8 mouse cellular contexts compared by ENCODE assay signal in the genomic region with DNA sequence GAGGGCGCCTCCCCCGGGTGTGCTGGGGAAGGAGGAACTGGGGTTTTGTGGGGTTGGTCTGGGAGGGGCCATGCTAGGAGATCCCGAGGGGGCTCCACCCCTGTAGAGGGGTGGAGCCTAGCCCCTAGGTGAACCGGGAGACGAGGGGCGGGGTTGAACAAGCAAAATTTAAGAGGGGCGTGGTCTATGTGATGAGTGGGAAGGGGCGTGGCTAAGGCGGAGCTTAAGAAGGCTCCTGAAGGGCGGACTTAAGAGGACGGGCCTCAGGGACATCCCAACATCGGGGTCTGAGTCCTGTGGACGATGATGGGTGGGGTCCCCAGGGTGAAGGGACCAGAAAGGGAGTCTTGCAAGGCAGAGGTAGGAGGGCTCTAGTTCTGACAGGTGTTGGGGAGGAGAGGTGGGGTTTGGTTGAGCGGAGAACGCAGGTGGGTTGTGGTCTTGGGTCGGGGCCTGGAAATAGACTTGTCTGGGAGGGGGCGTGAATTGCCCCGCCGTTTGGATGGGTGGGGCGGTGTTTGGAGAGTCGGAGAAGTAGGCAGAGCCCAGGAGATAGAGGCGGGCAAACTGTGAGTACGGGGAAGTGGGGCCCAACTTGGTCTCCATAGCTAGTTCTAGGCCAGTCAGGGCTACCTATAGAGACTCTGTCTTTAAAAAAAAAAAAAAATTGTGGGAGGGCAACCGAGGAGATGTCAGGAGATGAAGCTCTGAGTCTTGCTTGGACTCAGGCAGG. TPM values are rescaled to one million over a fixed set of nuclear protein-coding genes. Genes with fewer than 3 reads are reported as not detected.
DNase-seq lines count a peak whose midpoint lies in the region; ATAC-seq and TF ChIP-seq lines count a peak whose summit lies in the region.

No protein-coding gene starts in this region.

- TF ChIP-seq CTCF in heart, postnatal 0 days (IDR thresholded peaks at IDR 0.05; ENCODE audit: low read depth) = no peak

- H3K4me2 ChIP-seq in heart, postnatal 0 days (ENCODE audit: low read depth, low read length) = peak overlapping the region; percentile 67

- no peak for TF ChIP-seq EP300 in heart, postnatal 0 days (IDR thresholded peaks at IDR 0.05; ENCODE audit: low read depth)

- ATAC-seq in heart, postnatal 0 days (ENCODE audit: insufficient read depth, low read depth) = no peak
- peak; percentile 72 for ATAC-seq in megakaryocyte progenitor cell, adult 5-6 weeks (replicated peaks; ENCODE audit: poor library complexity)

- peaks cover 25% of the 10 kb centered on the region for H3K4me1 ChIP-seq in embryonic facial prominence, embryonic 10.5 days
- 0 out of 2 replicates have a peak, but pooled peaks cover 4% of the 10 kb centered on the region for H3K4me1 ChIP-seq in heart, postnatal 0 days (ENCODE audit: control insufficient read depth, insufficient read depth)

- H3K27ac ChIP-seq in embryonic facial prominence, embryonic 10.5 days (replicated peaks) = no peak overlapping the region; the same call in 1 of the 2 replicates
- H3K27ac ChIP-seq in heart, postnatal 0 days (ENCODE audit: low read depth) = no peak overlapping the region

- peaks cover 4% of the 10 kb centered on the region for H3K9me3 ChIP-seq in embryonic facial prominence, embryonic 10.5 days
- no peaks in the 10 kb centered on the region for H3K9me3 ChIP-seq in heart, postnatal 0 days (replicated peaks; ENCODE audit: control insufficient read depth, low read length)

- 2% methylated on average over 24 of the region's 24 CpGs for WGBS in embryonic facial prominence, embryonic 10.5 days
- WGBS in heart, postnatal 0 days = 5% methylated on average over 24 of the region's 24 CpGs

- peaks cover 95% of the 10 kb centered on the region for H3K27me3 ChIP-seq in embryonic facial prominence, embryonic 10.5 days (replicated peaks; ENCODE audit: low read depth, poor library complexity, severe bottlenecking)
- H3K27me3 ChIP-seq in heart, postnatal 0 days (ENCODE audit: control insufficient read depth, insufficient read depth, low read length) = peaks cover 53% of the 10 kb centered on the region

- H3K4me3 ChIP-seq in embryonic facial prominence, embryonic 10.5 days = peak overlapping the region; percentile 58
- peak overlapping the region; percentile 46 for H3K4me3 ChIP-seq in heart, postnatal 0 days (ENCODE audit: low read depth, low read length)

- DNase-seq in layer of hippocampus, adult 9-11 months = peak; percentile 79
- no peak for DNase-seq in layer of hippocampus, postnatal 36 days
- DNase-seq in embryonic facial prominence, embryonic 10.5 days (ENCODE audit: low spot score) = peak; percentile 77
- no peak for DNase-seq in heart, postnatal 0 days (ENCODE audit: low spot score)
- peak; percentile 90 to 91 for DNase-seq in kidney, postnatal 25 days
- peak; percentile 56 to 66 for DNase-seq in spleen, postnatal 14 days (ENCODE audit: low spot score in 2 of 2)
- DNase-seq in right cerebral cortex, adult 18-20 months = no peak

- H3K36me3 ChIP-seq in embryonic facial prominence, embryonic 10.5 days (replicated peaks) = no peaks in the 10 kb centered on the region
- no peaks in the 10 kb centered on the region for H3K36me3 ChIP-seq in heart, postnatal 0 days (replicated peaks; ENCODE audit: control insufficient read depth, insufficient read depth, low read length)

- H3K9ac ChIP-seq in heart, postnatal 0 days (replicated peaks; ENCODE audit: low read depth, low read length) = 0 out of 2 replicates have a peak overlapping the region, but pooled peaks have one; percentile 20

RNA-seq across cellular contexts. Expression of a gene that starts 0.5 kb away (rescaled TPM):
- not detected for total RNA-seq in layer of hippocampus, postnatal 36 days (2021)
- polyA plus RNA-seq in embryonic facial prominence, embryonic 10.5 days (2016; fragmentation: Nextera tagmentation; extraction: Ambion mirVana) = 0.52 and 0.54 TPM in 2 replicates
- total RNA-seq in heart, postnatal 0 days (2014; rRNA removed; ENCODE audit: low replicate concordance) = 0.08 TPM in 1 of 2 replicates, not detected in the other
- polyA plus RNA-seq in heart, postnatal 0 days (2015; fragmentation: Nextera tagmentation; extraction: Ambion mirVana) = 0.23 and 0.37 TPM in 2 replicates
- 0.17 TPM in 1 of 2 replicates, not detected in the other for total RNA-seq in megakaryocyte progenitor cell, adult 5-6 weeks (2015)
- not detected in 2 replicates for total RNA-seq in megakaryocyte progenitor cell, adult 5-6 weeks (2017)

RNA-seq across cellular contexts. Expression of a gene that starts 7.3 kb away (rescaled TPM):
- not detected for total RNA-seq in layer of hippocampus, postnatal 36 days (2021)
- polyA plus RNA-seq in embryonic facial prominence, embryonic 10.5 days (2016; fragmentation: Nextera tagmentation; extraction: Ambion mirVana) = 0.15 TPM in 1 of 2 replicates, not detected in the other
- total RNA-seq in heart, postnatal 0 days (2014; rRNA removed; ENCODE audit: low replicate concordance) = 0.50 TPM in 1 of 2 replicates, not detected in the other
- 0.12 TPM in 2 replicates for polyA plus RNA-seq in heart, postnatal 0 days (2015; fragmentation: Nextera tagmentation; extraction: Ambion mirVana)
- not detected in 2 replicates for total RNA-seq in megakaryocyte progenitor cell, adult 5-6 weeks (2015)
- total RNA-seq in megakaryocyte progenitor cell, adult 5-6 weeks (2017) = not detected in 2 replicates

RNA-seq across cellular contexts. Expression of a gene that starts 9.6 kb away (rescaled TPM):
- total RNA-seq in layer of hippocampus, postnatal 36 days (2021) = 100 to 1,000 TPM; 109 to 123 TPM
- 21.8 and 30.7 TPM in 2 replicates for polyA plus RNA-seq in embryonic facial prominence, embryonic 10.5 days (2016; fragmentation: Nextera tagmentation; extraction: Ambion mirVana)
- total RNA-seq in heart, postnatal 0 days (2014; rRNA removed; ENCODE audit: low replicate concordance) = 68.4 and 178 TPM in 2 replicates
- 62.1 and 68.5 TPM in 2 replicates for polyA plus RNA-seq in heart, postnatal 0 days (2015; fragmentation: Nextera tagmentation; extraction: Ambion mirVana)
- 3.6 TPM in 2 replicates for total RNA-seq in megakaryocyte progenitor cell, adult 5-6 weeks (2015)
- total RNA-seq in megakaryocyte progenitor cell, adult 5-6 weeks (2017) = 3.5 and 3.8 TPM in 2 replicates

RNA-seq across cellular contexts. Expression of a gene that starts 16.4 kb away (rescaled TPM):
- 10 to 100 TPM; 30.1 to 34.7 TPM for total RNA-seq in layer of hippocampus, postnatal 36 days (2021)
- polyA plus RNA-seq in embryonic facial prominence, embryonic 10.5 days (2016; fragmentation: Nextera tagmentation; extraction: Ambion mirVana) = 76.9 and 80.7 TPM in 2 replicates
- total RNA-seq in heart, postnatal 0 days (2014; rRNA removed; ENCODE audit: low replicate concordance) = 47.6 and 61.5 TPM in 2 replicates
- polyA plus RNA-seq in heart, postnatal 0 days (2015; fragmentation: Nextera tagmentation; extraction: Ambion mirVana) = 54.4 and 55.3 TPM in 2 replicates
- 45.4 and 49.8 TPM in 2 replicates for total RNA-seq in megakaryocyte progenitor cell, adult 5-6 weeks (2015)
- 65.6 and 76.6 TPM in 2 replicates for total RNA-seq in megakaryocyte progenitor cell, adult 5-6 weeks (2017)

RNA-seq across cellular contexts. Expression of a gene that starts 21.9 kb away (rescaled TPM):
- total RNA-seq in layer of hippocampus, postnatal 36 days (2021) = 1 to 10 TPM; 3.0 to 5.8 TPM
- polyA plus RNA-seq in embryonic facial prominence, embryonic 10.5 days (2016; fragmentation: Nextera tagmentation; extraction: Ambion mirVana) = 5.8 and 7.2 TPM in 2 replicates
- total RNA-seq in heart, postnatal 0 days (2014; rRNA removed; ENCODE audit: low replicate concordance) = 101 and 109 TPM in 2 replicates
- polyA plus RNA-seq in heart, postnatal 0 days (2015; fragmentation: Nextera tagmentation; extraction: Ambion mirVana) = 42.9 and 43.3 TPM in 2 replicates
- total RNA-seq in megakaryocyte progenitor cell, adult 5-6 weeks (2015) = 11.3 and 15.7 TPM in 2 replicates
- total RNA-seq in megakaryocyte progenitor cell, adult 5-6 weeks (2017) = 50.9 and 62.2 TPM in 2 replicates

Comparison
In these comparisons a context has a peak if more than half of its experiments do, and no peak if none do; other contexts are left out.
1. DNase-seq: peak in layer of hippocampus, adult 9-11 months (single experiment), embryonic facial prominence, embryonic 10.5 days (single experiment), kidney, postnatal 25 days (2 of 2) and spleen, postnatal 14 days (2 of 2); none in layer of hippocampus, postnatal 36 days (0 of 2), heart, postnatal 0 days (single experiment) and right cerebral cortex, adult 18-20 months (single experiment).
2. RNA of a gene that starts 9.6 kb away (total RNA-seq): 68.4 to 178 TPM in heart, postnatal 0 days and 109 to 123 TPM in layer of hippocampus, postnatal 36 days; 3.5 to 3.8 TPM in megakaryocyte progenitor cell, adult 5-6 weeks; every median in the first group is over 10 times any median in the second.